Mouse (Mus musculus): ENCODE data around the gene Lhfpl2.

Gene Lhfpl2

DNA sequence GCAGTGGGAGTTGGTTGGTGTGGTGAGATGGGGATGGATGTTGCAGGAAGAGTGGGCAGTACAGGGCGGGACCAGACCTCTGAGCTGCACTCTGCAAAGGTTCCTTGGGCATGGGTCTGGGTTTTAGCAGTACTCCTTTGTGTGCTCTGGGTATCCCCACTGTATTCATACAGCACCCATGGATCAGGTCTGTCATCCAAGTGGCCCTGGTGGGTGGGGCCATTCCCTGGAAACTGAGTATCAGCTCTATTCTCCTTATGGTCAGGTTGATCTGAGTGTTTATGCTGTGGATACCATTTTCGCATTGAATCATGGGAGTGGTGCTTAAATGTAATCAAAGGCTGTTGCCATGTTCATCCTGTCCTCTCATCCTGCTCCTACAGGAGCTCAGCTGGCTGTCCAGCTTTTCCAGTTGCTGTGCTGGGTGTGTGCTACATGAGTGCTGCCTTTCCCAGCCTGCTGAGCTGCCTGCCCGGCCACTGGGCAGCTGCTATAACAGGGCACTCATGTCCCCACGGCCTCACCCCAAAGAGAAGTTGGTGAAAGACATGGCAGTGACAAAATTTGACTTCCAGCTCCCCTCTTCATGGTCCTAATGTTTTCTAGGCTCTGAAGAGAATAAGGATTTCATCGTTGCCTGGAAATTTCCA lies 9.2 kb downstream of the Lhfpl2 start:
- in situ Hi-C loops (cut with MboI), result no loop called here

DNA sequence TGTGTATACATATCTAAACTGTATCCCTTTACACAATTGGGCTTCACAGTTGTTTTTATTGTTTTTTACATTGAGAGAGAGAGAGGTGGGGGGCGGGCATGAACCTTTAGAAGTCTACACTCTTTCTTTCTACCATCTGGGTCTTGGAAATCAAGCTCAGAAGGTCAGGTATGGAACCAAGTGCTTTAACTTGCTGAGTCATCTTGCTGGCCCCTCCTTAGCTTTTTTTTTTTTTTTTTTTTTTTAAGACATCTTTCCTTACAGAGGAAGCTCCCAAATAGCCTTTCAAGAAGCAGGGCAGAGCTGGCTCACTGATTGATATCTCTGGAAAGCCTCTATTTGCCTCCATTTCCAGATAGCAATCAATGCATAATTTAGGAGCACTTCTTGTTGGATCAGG lies 10.7 kb downstream of the Lhfpl2 start:
- in situ Hi-C loops (cut with MboI), result no loop called here

DNA sequence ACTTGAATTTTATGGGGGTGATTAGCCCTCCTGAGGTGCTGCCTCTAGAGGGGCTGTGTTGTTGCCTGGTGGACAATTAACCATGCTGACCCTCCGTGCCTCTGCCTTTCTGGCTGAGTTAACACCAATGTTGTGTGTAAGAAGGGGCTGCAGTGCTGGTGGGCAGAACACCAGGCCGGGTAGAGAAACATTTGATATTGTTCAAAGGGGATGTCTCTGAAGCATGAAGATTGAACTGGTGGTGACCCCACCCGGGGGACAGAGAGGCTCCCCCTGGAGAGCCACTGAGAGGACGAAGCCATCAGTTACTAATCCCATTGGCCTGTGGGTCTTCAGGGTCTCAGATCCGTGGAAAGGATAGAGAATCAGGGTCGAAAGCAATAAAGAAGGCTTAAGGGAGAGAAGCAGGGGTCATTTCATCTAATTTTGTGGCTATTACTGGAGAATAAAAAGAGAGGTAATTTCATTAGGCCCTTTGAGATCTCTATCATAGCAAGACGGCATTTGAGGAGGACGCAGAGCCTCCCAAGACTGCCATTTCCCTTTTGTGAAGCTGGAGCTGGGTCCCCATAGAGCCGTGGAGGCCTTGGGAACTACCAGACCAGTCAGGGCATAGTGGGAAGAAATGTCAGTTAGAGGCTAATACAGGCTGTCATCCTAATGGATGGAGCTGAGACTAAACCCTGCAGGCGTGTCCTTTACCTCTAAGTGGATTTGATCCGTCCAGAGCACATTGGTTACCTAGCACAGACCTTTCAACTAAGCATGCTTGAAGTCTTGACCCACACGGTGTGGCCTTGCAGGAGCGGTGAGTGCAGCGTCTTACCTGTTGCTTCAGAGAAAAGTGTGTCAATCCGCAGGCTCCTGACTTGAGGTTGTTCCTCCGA lies 12.1 kb downstream of the Lhfpl2 start:
- in situ Hi-C loops (cut with MboI), result no loop called here

DNA sequence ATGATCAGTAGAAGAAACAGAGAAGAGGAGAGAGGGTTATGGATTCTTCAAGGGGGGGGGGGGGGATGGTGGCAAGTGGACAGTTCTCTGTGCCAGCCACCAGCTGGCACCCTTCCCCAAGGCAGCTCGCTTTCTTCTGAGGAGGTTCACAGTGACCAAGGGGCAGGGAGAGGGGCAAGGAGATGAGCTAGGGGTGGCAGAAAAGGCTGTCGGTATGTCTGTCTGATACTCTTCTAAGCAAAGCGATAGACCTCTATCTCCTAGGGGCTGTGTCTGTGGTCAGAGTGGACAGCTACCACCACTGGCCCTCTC lies 12.7 kb downstream of the Lhfpl2 start:
- in situ Hi-C loops (cut with MboI), result no loop called here

DNA sequence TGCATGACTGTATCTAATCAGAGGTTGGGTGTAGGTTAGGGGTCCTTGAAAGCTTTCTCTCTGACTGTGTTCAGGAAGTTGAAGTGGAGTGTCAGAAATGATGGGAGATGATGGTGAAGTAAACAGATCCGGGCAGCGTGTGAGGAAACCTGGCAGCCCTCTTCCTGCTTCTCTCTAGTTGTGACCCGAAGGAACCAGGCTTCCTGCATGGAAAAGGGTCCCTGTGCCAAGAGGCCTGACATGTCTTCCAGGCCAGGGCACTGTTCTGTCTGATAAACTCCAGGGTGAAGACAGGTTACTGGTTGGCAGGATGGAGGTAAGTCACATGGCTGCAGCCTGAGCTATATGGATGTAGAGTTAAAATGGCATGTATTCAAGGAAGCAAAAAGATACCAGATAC lies 13.3 kb downstream of the Lhfpl2 start:
- in situ Hi-C loops (cut with MboI), result no loop called here

DNA sequence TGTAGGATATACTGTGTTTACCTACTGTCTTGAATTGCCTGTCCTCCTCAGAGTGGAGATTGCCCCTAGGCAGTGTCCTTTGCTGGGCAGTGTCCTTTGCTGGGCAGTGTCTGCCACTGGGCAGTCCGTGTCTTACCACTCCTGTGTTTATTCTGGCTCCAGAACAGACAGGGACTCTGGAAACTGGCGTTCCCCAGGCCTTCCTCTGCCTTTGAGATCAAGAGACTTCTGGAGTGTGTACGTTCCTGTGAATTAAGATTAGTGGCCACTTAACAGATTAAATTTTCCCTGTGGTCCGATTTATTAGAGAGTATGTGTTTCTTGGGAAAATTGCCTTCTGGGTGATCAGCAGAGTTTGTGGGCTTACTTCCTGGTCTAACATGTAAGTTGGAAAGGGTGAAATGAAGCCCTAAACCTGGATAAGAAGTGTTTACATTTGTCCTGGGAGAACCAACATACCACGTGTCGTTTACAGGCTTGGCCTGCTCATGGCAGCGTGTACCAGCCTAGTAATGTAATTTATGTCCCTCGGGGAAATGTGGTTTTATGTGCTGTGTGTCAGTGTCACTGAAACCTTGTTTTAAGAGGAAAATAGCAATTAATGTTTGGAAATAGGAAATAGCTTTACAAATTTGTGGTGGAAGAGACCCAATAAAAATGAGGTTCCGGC lies 15.6 kb downstream of the Lhfpl2 start:
- in situ Hi-C loops (cut with MboI), result no loop called here

DNA sequence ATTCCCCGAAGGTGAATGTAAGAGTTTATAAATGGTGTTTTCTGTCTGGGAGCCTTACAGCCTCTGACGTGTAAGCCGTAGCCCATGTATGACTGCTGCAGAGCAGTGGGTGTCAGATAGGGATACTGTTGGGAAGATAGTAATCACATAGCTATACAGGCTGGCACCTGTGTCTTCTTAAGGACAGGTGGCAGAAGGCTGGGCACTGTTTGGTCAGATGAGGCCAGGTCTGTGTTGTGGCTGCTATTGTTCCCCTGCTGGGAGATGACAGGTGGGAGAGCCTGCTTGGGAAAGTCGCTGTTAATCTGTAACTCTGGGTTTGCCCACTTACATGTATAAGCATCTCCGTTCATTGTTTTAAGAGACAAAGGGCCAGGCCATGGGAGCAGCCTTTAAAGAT lies 16.1 kb downstream of the Lhfpl2 start:
- in situ Hi-C loops (cut with MboI), result no loop called here

DNA sequence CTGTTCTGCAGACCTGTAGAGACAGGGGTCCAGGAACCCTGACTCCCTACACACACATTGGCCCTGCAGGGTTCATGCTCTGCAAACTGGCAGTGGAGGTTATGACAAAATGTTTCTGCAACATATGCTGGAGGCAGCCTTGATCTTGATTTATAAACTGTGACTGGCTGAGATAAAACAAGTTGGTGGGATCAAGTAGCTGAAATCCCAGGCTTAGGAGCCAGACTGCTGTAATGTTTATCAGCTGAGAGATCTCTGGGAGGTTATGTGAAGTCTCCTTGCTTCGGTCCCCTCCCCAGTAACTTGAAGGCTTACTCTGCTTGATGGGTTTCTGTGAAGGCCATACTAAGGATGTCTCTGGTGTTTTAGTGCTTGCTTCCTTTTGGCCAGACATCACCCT lies 17.6 kb downstream of the Lhfpl2 start:
- in situ Hi-C loops (cut with MboI), result no loop called here

DNA sequence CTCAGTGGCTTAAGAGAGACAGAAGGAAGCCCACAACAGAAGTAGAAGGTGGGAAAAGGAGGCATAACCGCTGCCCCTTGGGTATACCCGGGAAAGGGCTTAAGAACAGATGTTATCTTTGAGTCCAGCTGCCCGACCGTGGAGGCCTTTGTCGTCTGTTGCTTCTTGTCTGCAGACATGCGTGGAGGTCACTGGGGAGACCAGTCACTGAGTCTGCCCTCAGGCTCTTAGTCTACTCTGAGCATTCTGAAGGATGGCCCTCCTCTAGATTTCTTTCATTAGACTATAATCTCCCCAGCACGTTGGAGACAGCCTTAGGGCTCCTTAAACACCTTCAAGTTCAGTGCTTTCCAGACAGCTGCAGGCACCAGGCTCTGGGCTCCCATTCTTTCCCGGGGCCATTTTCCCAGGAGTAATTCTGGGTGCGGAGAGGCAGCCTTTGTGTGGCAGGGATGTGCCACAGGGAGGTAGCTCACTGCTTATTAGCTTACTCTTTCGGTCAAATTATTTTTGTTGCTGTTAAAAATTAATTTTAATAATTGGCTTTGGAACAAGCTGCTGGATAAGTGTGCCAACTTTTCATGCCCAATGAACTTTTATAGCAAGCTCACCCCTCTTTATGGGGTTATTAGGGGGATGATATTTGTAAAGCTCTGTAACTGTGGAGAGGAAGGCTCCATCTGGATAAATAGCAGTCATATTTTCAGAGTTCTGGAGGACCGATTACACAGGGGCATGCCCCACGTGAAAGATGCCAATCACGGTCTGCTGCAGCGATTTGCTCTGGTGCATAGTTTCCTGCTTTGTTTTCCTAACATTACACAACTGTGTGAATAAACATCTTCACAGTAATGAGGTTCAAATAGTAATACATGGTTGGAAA lies 19.8 kb downstream of the Lhfpl2 start:
- in situ Hi-C loops (cut with MboI), result no loop called here

DNA sequence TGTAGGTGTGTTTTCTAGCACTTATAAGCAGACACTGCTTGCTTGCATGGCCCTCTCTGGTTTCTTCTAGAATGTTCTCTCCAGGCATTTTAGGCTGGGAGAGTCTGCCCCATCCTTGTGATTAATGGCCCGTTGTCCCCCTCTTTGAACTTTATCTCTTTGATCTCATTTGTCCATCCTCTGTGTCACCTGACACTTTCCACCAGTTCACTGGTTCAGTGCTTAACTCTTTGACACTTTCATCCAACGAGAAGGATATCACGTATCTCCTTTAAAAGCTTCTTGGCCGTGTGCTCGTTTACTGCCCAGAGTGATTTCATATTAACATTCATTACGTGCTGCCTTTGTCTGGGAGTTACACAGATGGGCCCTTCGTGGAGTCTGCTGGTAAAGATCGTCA lies 25.6 kb downstream of the Lhfpl2 start:
- in situ Hi-C loops (cut with MboI), result no loop called here

DNA sequence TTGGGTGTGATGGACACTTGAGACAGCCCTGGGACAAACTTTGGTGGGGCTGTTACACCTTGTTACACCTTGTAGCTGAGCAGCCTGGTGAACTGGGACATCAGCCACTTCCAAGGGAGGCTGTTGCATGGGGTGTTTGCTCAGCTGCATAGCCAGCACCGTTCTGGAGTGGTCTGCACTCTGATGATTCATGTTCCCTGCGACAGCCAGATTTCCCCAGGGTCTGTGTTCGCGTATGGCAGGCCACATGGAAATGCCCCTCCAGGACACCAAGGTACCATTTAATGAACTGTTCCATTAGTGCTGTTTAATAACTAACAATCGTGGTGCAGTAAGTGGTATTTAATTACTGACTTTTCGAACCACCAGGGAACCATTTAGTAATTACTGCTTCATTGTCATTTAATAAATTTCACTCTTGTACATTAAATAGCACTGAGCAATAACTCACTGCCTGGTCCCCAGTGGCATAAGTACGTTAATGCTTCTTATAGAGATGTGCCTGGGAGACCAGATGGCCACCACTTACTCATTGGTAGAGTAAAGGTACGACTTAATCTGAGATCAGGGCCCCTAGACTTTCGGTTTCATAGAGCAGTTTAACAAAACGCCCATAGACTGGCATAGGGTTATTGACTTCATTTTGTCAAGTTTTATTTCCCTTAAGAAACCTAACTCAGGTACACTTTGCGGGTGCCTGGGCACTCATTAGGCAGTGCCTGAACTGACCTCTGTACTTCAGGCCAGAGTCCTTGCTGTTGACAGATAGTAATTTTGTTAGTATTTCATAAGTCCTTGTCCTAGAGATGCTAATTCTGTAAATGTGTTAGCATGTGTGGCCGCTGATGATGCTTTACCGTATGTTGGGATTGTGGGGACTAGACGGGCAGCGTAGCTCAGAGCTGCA lies 26.9 kb downstream of the Lhfpl2 start:
- in situ Hi-C loops (cut with MboI), result no loop called here

DNA sequence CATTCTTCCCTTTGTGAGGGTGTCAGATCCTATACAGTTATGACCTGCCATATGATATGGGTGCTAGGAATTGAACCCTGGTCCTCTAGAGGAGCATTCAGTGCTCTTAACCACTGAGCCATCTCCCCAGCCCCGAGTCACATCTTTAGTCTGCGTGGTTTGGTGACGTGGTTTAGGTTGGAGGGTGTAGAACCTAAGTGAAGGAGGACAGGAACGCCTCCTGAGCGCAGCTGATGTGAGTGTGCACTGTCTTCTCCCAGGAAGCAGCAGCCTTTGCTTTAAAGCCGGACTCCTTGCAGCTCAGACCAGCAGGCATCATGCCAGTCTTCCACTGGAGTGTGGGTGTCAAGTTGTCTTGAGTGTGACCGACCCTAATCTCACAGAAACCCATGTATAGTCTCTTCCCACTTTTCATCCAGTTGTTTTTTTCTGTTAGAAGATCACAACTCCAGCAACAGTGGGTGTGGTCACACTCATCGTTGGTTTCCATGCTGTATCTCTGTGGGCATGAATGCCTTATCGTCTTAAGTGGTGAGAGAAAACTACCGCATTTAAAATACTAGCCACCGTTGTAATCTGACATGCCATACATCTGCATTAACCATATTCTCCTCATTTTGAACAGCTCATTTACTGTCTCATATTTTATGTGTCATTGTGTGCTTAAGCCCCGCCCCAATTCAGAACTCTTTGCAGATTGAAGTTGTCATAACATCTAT lies 28.7 kb downstream of the Lhfpl2 start:
- in situ Hi-C loops (cut with MboI), result no loop called here

DNA sequence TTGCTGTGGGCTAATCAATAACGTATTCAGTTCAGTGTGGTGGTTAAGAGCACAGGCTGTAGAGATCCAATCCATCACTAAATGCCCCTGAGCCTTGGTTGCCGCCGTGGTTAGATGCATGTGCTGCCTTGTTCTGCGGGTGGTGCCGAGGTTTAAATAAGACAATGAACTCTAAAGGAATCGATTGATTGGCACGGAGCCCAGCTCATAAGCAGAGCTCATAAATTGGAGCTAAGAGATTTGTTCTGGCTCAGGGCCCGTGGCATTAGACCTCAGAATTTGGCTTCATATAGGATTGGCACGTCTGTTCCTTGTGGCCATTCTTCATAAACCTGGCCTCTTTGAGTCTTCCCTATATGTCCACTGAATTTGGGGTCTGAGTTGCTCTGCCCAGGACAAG lies 29.5 kb downstream of the Lhfpl2 start:
- in situ Hi-C loops (cut with MboI), result no loop called here

DNA sequence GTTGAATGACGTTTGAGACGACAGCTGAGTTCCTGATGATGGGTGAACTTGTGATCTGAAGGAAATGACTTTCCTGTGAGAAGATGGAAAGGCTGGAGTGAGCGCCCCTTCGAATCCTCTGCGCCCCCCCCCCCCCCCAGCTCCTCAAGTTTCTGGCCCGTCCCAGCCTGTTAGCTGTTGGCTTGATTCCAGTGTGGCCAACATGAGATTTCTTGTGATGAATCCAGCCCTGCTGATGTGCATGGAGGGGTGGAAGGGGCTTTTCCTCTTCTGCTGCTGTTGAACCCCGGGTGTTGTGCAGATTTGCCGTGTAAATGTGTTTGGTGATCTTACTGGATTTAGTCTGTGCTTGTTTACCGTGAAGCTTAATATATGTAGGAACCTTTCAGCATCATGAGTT lies 31.2 kb downstream of the Lhfpl2 start:
- in situ Hi-C loops (cut with MboI), result no loop called here

DNA sequence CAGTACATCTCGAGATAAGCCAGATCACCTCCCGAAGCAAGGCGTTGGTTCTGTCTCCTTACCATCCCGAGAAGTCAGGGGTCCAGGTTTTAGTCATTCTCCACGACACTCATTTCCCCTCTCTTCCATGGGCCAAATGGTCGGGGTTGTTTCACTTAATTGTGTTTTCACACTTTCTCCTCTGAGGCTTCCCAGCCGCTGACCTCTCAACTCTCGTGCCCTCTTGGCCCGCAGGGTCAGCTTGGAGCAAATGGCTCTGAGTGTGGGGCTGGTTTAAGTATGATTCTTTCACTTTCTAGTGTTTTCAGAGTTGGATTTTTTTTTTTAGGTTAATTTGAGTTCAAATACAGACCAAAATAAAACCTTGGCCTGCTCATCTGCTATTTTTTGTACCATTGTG lies 31.7 kb downstream of the Lhfpl2 start:
- in situ Hi-C loops (cut with MboI), result no loop called here

DNA sequence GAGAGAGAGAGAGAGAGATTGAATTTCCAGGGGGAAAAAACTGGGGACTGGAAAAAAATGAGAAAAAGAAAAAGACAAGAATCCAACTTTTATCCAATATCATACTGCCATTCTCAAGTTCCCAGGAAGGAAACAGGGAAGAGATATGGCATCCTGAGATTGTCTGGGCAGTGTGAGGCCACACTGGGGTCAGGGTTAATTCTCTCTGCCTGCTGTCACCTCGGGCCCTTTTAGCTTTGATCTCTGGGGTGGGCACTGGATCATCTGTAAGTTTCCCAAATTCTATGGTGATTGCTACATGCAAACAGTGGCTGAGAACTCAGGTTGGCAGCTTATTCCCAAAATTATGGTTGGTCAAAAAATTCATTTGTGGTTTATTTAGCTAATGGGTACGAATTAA lies 33.8 kb downstream of the Lhfpl2 start:
- in situ Hi-C loops (cut with MboI), result no loop called here

DNA sequence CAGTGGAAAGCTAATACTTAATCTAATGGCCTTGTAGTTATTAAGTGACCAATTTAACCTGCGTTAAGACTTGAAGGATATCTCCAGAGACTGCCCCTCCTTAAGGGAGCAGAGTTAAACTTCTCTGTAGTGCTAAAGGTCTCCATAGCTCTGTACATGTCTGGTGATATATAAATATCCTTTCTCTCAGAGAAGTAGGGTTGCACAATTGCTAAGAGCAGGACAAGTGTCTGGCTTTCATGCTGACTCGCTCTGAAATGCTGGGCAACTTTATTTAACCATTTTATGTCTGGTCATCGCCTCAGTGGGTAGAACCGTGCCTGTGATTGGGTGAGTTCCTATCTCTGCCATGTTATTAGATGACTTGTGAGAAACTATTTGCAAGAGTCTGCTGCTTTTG lies 36.6 kb downstream of the Lhfpl2 start:
- in situ Hi-C loops (cut with MboI), result no loop called here

DNA sequence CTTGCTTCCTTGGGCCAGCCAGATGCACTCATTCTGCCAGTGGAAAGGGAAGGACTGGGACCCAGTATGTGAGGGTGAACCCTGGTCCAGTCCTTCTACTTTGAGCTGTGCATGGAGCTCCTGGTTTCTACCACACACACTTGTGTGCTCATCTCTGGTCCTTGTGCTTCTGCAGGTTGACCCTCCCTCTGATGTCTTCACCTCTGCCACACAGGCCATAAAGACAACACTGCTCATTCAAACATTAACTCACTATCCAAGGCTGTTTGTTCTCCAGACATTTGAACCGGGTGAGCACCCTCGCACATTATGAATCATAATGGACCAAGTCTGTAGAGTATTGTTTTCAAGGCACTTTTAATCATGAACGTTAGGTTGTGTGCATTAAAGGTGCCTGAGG lies 37.0 kb downstream of the Lhfpl2 start:
- in situ Hi-C loops (cut with MboI), result no loop called here

DNA sequence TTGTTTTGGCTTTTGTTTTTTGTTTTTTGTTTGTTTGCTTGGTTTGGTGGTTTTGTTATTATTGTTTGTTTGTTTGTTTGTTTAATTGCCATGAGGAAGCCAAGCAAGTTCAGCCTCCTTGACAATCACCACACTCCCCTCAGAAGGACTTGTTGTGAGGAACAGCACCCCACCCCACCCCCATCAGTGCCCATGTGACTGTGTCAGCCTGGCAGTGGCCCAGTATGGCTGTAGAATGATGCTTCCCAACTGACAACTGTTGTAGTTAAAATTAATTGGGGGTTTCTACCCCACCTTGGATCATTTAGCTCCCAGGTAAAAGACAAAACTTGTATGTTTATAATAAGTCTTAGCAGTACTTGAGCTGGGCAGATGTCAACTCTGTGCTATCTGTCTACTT lies 37.6 kb downstream of the Lhfpl2 start:
- in situ Hi-C loops (cut with MboI), result no loop called here

DNA sequence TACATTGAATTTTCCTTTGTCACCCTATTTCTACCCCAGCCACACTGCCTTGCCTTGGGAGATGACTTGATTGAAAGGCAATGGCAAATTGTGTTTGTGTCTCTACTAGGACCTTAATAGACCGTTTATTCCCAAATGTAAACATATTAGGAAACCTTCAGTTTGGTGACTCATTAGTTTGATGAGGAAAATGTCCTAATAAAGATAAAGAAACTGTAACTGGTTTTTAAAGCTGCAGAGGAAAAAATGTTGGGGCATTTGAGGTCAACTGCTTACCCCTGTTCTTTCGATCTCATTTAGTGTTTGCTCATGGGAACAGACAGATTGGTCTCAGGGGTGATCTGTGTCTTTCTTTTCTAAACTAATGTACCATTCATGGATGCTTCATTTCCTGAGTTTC lies 40.1 kb downstream of the Lhfpl2 start:
- in situ Hi-C loops (cut with MboI), result no loop called here

Measured in mature B cell (primary cell).